Mouse (Mus musculus) forebrain, embryonic 15.5 days (tissue): ENCODE data around the gene Lpin1. TPM values are rescaled to one million over a fixed set of nuclear protein-coding genes. Genes with fewer than 3 reads are reported as not detected.

Experiments
- ATAC-seq: fragments of 200-750 bp; cut with Nextera tagmentation; replicated peaks from 2 replicates; pipeline ENCODE4 v1.8.0; 2017; ENCODE audit warnings: mild to moderate bottlenecking, moderate TSS enrichment, moderate library complexity
- H3K27ac ChIP-seq: fragments of 300-500 bp; sonication (generic); replicated peaks from 2 replicates; pipeline ENCODE4 v1.5.1; 2015; ENCODE audit warnings: mild to moderate bottlenecking, inconsistent platforms
- H3K27me3 ChIP-seq: fragments of 300-500 bp; sonication (generic); 2 replicates; pipeline ENCODE4 v1.6.1; 2015; ENCODE audit warnings: inconsistent platforms
- H3K36me3 ChIP-seq: fragments of 300-500 bp; sonication (generic); 2 replicates; pipeline ENCODE4 v1.6.1; 2015; ENCODE audit warnings: mild to moderate bottlenecking, inconsistent platforms
- H3K4me1 ChIP-seq: fragments of 300-500 bp; sonication (generic); 2 replicates; pipeline ENCODE4 v1.6.1; 2015; ENCODE audit warnings: inconsistent platforms
- H3K4me2 ChIP-seq: fragments of 300-500 bp; sonication (generic); replicated peaks from 2 replicates; pipeline ENCODE4 v1.6.1; 2015; ENCODE audit warnings: mild to moderate bottlenecking, inconsistent platforms
- H3K4me3 ChIP-seq: fragments of 300-500 bp; sonication (generic); 2 replicates; pipeline ENCODE4 v1.5.1; 2015; ENCODE audit warnings: mild to moderate bottlenecking, inconsistent platforms
- H3K9ac ChIP-seq: fragments of 300-500 bp; sonication (generic); replicated peaks from 2 replicates; pipeline ENCODE4 v1.6.1; 2015; ENCODE audit warnings: mild to moderate bottlenecking, inconsistent platforms
- H3K9me3 ChIP-seq: fragments of 300-500 bp; sonication (generic); 2 replicates; pipeline ENCODE4 v1.6.1; 2016; ENCODE audit warnings: inconsistent platforms
- WGBS: fragments of 180-500 bp; shearing (Covaris S2); methylation state at CpG from one replicate; pipeline ENCODE4 v1.1.7; 2015; ENCODE audit warnings: mixed read lengths; 5-methylcytosine and 5-hydroxymethylcytosine counted together
- polyA plus RNA-seq: library from polyadenylated mRNA; unstranded; fragments of >200 nt; fragmentation: Nextera tagmentation; extraction: Ambion mirVana; gene quantifications from 2 replicates; pipeline ENCODE4 v1.2.1, GENCODE M21; 2015

Gene Lpin1
- polyA plus RNA-seq, 1 experiment from 2014 or later, result 17.5 TPM

GRCm38 (mm10) chr12:16488899-16489298 lies 121.9 kb downstream of the Lpin1 start:
- no peak for ATAC-seq
- no peak overlapping the region for H3K9ac ChIP-seq
- H3K4me2 ChIP-seq, result no peak overlapping the region
- no peaks in the 10 kb centered on the region for H3K27me3 ChIP-seq
- H3K36me3 ChIP-seq, result no peaks in the 10 kb centered on the region
- H3K27ac ChIP-seq, result no peak overlapping the region
- no peaks in the 10 kb centered on the region for H3K4me1 ChIP-seq
- H3K4me3 ChIP-seq, result no peak overlapping the region
- H3K9me3 ChIP-seq, result no peaks in the 10 kb centered on the region

- ATAC-seq, result no peak
- Histone ChIP-seq H3K4me2 (no peak overlapping the region), H3K4me1 (no peaks in the 10 kb centered on the region)
Observed at GRCm38 (mm10) chr12:16487453-16487852, 123.3 kb downstream of the Lpin1 start.

More at GRCm38 (mm10) chr12:16487453-16487852, 123.3 kb downstream of the Lpin1 start:
- H3K9ac ChIP-seq, result no peak overlapping the region
- H3K36me3 ChIP-seq, result no peaks in the 10 kb centered on the region
- H3K27ac ChIP-seq, result no peak overlapping the region
- H3K9me3 ChIP-seq, result no peaks in the 10 kb centered on the region
- WGBS, result 66% methylated on average over 2 of the region's 2 CpGs
- no peaks in the 10 kb centered on the region for H3K27me3 ChIP-seq
- H3K4me3 ChIP-seq, result no peak overlapping the region

Other genes starting within 250 kb of the Lpin1 start
- 1.5 and 1.6 TPM in 2 replicates for gene Ntsr2, start 42.4 kb upstream of the Lpin1 start, polyA plus RNA-seq
- 0.31 and 0.43 TPM in 2 replicates for gene Greb1, start 189.9 kb upstream of the Lpin1 start, polyA plus RNA-seq
- gene E2f6, start 200.0 kb upstream of the Lpin1 start, polyA plus RNA-seq, result 31.1 and 33.2 TPM in 2 replicates